Mouse (Mus musculus) hindbrain, embryonic 14.5 days (tissue): ENCODE measurements around the gene Tshz2. TPM values are rescaled to one million over a fixed set of nuclear protein-coding genes. Genes with fewer than 3 reads are reported as not detected.

Experiments used
- ATAC-seq: fragments of 200-750 bp; cut with Nextera tagmentation; 2 replicates; pipeline ENCODE4 v1.8.0; 2017; ENCODE audit warnings: moderate number of reproducible peaks, mild to moderate bottlenecking, moderate TSS enrichment, moderate library complexity; ENCODE audit not compliant: low FRiP score
- DNase-seq: peaks from one replicate; pipeline ENCODE4 v3.0.0-alpha.2; 2015; ENCODE audit warnings: low spot score
- H3K27ac ChIP-seq: fragments of 300-500 bp; sonication (generic); 2 replicates; pipeline ENCODE4 v1.5.1; 2014; ENCODE audit warnings: mild to moderate bottlenecking, moderate library complexity
- H3K27me3 ChIP-seq: fragments of 300-500 bp; sonication (generic); 2 replicates; pipeline ENCODE4 v1.6.1; 2014; ENCODE audit warnings: mild to moderate bottlenecking, low read length, mixed read lengths; ENCODE audit not compliant: control insufficient read depth, insufficient read depth
- H3K36me3 ChIP-seq: fragments of 300-500 bp; sonication (generic); replicated peaks from 2 replicates; pipeline ENCODE4 v1.6.1; 2014; ENCODE audit not compliant: control insufficient read depth, insufficient read depth
- H3K4me1 ChIP-seq: fragments of 300-500 bp; sonication (generic); replicated peaks from 2 replicates; pipeline ENCODE4 v1.6.1; 2014; ENCODE audit warnings: antibody characterized with exemption, low read length, mixed read lengths; ENCODE audit not compliant: control insufficient read depth, insufficient read depth
- H3K4me2 ChIP-seq: fragments of 300-500 bp; sonication (generic); replicated peaks from 2 replicates; pipeline ENCODE4 v1.6.1; 2014; ENCODE audit warnings: mild to moderate bottlenecking, moderate library complexity
- H3K4me3 ChIP-seq: fragments of 300-500 bp; sonication (generic); replicated peaks from 2 replicates; pipeline ENCODE4 v1.5.1; 2014; ENCODE audit warnings: mild to moderate bottlenecking, low read length
- H3K9ac ChIP-seq: fragments of 300-500 bp; sonication (generic); 2 replicates; pipeline ENCODE4 v1.6.1; 2014
- H3K9me3 ChIP-seq: fragments of 300-500 bp; sonication (generic); 2 replicates; pipeline ENCODE4 v1.6.1; 2016; ENCODE audit warnings: low read length; ENCODE audit not compliant: control insufficient read depth
- WGBS: fragments of 180-500 bp; shearing (Covaris S2); extraction: QIAGEN DNeasy Blood & Tissue Kit; methylation state at CpG from one replicate; pipeline ENCODE4 v1.1.7; 2014; 5-methylcytosine and 5-hydroxymethylcytosine counted together
- polyA plus RNA-seq: library from polyadenylated mRNA; unstranded; fragments of >200 nt; fragmentation: Nextera tagmentation; extraction: Ambion mirVana; gene quantifications from 2 replicates; pipeline ENCODE4 v1.2.1, GENCODE M21; 2014

Gene Tshz2
- polyA plus RNA-seq, 1 experiment from 2014 or later: 38.1 TPM

GRCm38 (mm10) chr2:170017302-170017701 is 384.5 kb downstream of the Tshz2 start:
- H3K36me3 ChIP-seq: no peaks in the 10 kb centered on the region
- H3K27ac ChIP-seq: no peak overlapping the region
- H3K4me1 ChIP-seq: peaks cover 5% of the 10 kb centered on the region; the same call in 1 of the 2 replicates
- H3K9me3 ChIP-seq: no peaks in the 10 kb centered on the region
- H3K9ac ChIP-seq: no peak overlapping the region
- H3K4me2 ChIP-seq: no peak overlapping the region
- no peak for ATAC-seq
- DNase-seq: no peak
- H3K4me3 ChIP-seq: no peak overlapping the region
- 30% methylated on average over 6 of the region's 6 CpGs for WGBS
- no peaks in the 10 kb centered on the region for H3K27me3 ChIP-seq

- Histone ChIP-seq H3K27me3 (no peaks in the 10 kb centered on the region), H3K4me2 (no peak overlapping the region), H3K4me1 (peaks cover 5% of the 10 kb centered on the region; the same call in 1 of the 2 replicates), H3K9ac (no peak overlapping the region), H3K36me3 (no peaks in the 10 kb centered on the region), H3K4me3 (no peak overlapping the region), H3K27ac (no peak overlapping the region), H3K9me3 (no peaks in the 10 kb centered on the region)
- WGBS: 67% methylated on average over 7 of the region's 7 CpGs
- DNase-seq (no peak), ATAC-seq (no peak)
Observed at GRCm38 (mm10) chr2:170017926-170018325, 385.1 kb downstream of the Tshz2 start.

DNA sequence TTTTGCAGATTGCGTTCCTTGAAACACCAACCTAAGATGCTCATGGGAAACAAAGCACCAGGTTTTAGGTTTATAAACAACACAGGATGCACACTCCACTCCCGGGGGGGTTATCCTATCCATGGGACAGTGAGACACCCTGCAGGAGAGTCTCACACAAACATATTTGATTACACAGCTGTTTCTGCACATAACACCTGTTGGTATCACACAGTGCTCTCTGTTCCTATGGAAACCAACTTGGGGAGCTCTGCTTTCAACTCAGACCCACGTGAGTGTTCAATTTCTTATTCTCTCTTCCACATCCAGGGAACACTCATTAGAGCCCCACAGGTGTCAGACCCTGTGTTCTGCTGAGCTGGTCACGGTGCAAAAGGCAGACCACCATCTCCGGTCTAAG is 390.1 kb downstream of the Tshz2 start:
- Histone ChIP-seq H3K36me3 (no peaks in the 10 kb centered on the region), H3K4me1 (no peaks in the 10 kb centered on the region), H3K9me3 (peaks cover 4% of the 10 kb centered on the region; the same call in 1 of the 2 replicates), H3K27me3 (no peaks in the 10 kb centered on the region), H3K27ac (no peak overlapping the region), H3K4me3 (no peak overlapping the region), H3K9ac (no peak overlapping the region), H3K4me2 (no peak overlapping the region)
- DNase-seq: no peak
- 77% methylated on average over 5 of the region's 5 CpGs for WGBS
- ATAC-seq: no peak

- ATAC-seq (no peak), DNase-seq (no peak)
- no peaks in the 10 kb centered on the region for H3K27me3 ChIP-seq
- H3K9ac ChIP-seq: no peak overlapping the region
- peaks cover 4% of the 10 kb centered on the region; the same call in 1 of the 2 replicates for H3K9me3 ChIP-seq
- H3K4me2 ChIP-seq: no peak overlapping the region
- WGBS: 67% methylated on average over 9 of the region's 9 CpGs
- no peaks in the 10 kb centered on the region; the same call in 1 of the 2 replicates for H3K4me1 ChIP-seq
- H3K27ac ChIP-seq: no peak overlapping the region
- H3K4me3 ChIP-seq: no peak overlapping the region
- no peaks in the 10 kb centered on the region for H3K36me3 ChIP-seq
Observed at GRCm38 (mm10) chr2:170023741-170024140, 390.9 kb downstream of the Tshz2 start.

DNA sequence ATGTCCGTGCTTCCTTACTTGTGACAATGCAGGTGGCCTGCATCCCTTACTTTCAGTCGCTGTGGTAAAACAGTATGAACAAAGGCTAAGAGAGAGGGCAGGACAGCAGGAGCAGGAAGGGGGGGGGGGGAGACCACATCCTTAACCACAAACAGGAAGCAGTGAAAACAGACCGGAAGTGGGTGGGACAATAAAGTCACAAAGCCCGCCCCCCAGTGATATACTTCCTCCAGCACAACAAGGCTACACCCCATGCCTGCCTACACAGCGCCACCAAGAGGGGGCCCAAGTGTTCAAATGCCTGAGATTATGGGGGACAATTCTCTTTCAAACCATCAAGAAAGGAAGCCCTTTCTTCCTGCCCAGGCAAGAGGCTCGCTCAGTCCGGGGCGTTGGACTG is 392.1 kb downstream of the Tshz2 start:
- H3K27ac ChIP-seq: no peak overlapping the region
- no peaks in the 10 kb centered on the region for H3K36me3 ChIP-seq
- H3K9ac ChIP-seq: no peak overlapping the region
- H3K9me3 ChIP-seq: peaks cover 4% of the 10 kb centered on the region; the same call in 1 of the 2 replicates
- no peak overlapping the region for H3K4me3 ChIP-seq
- DNase-seq: no peak
- no peaks in the 10 kb centered on the region; the same call in 1 of the 2 replicates for H3K4me1 ChIP-seq
- H3K4me2 ChIP-seq: no peak overlapping the region
- 91% methylated on average over 8 of the region's 8 CpGs for WGBS
- ATAC-seq: no peak
- H3K27me3 ChIP-seq: no peaks in the 10 kb centered on the region

- Histone ChIP-seq H3K27me3 (no peaks in the 10 kb centered on the region), H3K4me1 (no peaks in the 10 kb centered on the region; the same call in 1 of the 2 replicates), H3K36me3 (no peaks in the 10 kb centered on the region), H3K27ac (no peak overlapping the region), H3K9ac (no peak overlapping the region), H3K9me3 (peaks cover 4% of the 10 kb centered on the region; the same call in 1 of the 2 replicates), H3K4me2 (no peak overlapping the region), H3K4me3 (no peak overlapping the region)
- ATAC-seq (no peak), DNase-seq (no peak)
- WGBS: 93% methylated on average over 6 of the region's 6 CpGs
Observed at GRCm38 (mm10) chr2:170025896-170026295, 393.1 kb downstream of the Tshz2 start.

- ATAC-seq (no peak), DNase-seq (no peak)
- 89% methylated on average over 7 of the region's 7 CpGs for WGBS
- Histone ChIP-seq H3K27ac (no peak overlapping the region), H3K4me3 (no peak overlapping the region), H3K36me3 (no peaks in the 10 kb centered on the region), H3K4me1 (no peaks in the 10 kb centered on the region; the same call in 1 of the 2 replicates), H3K4me2 (no peak overlapping the region), H3K9ac (no peak overlapping the region), H3K9me3 (peaks cover 4% of the 10 kb centered on the region; the same call in 1 of the 2 replicates), H3K27me3 (no peaks in the 10 kb centered on the region)
Observed at GRCm38 (mm10) chr2:170027837-170028236, 395.0 kb downstream of the Tshz2 start.

DNA sequence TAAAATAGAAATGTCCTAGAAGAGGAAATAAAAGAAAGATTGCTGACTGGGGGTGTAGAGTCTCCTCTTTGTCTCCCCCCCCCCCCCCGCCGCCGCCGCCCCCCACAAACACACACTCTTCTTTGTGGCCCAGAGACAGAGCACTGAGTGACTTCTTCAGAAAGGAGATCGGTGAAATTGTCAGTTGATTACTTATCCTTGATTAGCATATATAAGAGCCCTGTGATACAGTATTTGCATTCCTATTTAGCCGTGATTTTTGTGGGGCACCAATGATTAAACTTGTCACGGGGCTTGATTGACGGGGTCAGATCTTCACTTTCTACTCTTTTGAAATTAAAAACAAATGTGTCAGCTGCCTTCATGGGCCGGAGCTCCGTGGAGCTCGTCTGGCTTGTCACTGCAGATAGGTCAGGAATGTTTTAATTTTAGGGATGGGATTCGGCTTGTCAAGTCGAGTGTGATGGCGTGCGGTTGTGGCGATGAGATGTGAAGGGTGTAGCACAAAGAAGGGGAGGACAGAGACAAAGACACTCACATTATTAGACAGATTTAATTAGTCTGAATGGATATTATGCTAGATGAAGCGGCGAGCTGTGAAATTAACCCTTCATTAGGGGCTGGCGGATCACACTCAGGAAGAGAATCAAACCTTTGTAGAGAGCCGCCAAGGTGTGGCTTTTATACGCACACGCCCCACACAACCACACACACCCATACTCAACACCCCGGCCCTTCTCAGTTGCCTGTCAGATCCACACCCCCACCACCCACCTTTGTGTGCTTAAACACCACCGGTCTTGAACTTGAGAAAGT is 395.9 kb downstream of the Tshz2 start:
- Histone ChIP-seq H3K9me3 (peaks cover 4% of the 10 kb centered on the region; the same call in 1 of the 2 replicates), H3K36me3 (no peaks in the 10 kb centered on the region), H3K4me3 (no peak overlapping the region), H3K27me3 (no peaks in the 10 kb centered on the region), H3K4me1 (no peaks in the 10 kb centered on the region; the same call in 1 of the 2 replicates), H3K9ac (no peak overlapping the region), H3K4me2 (peak overlapping the region; percentile 24), H3K27ac (peak overlapping the region; percentile 63)
- 39% methylated on average over 22 of the region's 24 CpGs for WGBS
- ATAC-seq (no peak; the same call in 1 of the 2 replicates), DNase-seq (no peak)

DNA sequence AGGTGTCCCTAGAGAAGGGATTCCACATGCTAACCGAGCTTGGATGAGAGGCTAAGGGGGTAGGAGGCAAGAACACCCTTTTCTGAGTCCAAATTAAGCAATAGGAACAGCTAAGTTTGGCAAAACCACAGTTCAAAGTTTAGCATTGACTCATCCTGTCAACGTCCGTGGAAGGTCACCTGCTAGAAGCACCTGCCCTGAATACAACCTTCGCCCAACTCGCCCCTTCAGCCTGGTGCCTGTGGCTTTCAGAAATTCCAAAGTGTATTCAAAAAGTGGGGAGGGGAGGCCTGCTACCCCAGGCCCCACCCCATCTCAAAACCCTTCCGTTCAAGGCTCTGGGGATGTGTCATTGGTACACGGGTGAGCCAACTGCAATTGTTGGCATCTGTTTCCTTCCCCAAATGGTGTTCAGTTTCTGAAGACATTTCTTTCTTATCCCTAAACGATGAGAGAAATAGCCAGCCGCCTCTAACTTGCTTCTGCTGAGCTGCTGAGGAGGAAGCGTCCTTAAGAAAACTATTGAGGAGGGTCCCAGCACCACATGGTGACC is 396.6 kb downstream of the Tshz2 start:
- Histone ChIP-seq H3K9ac (no peak overlapping the region), H3K36me3 (no peaks in the 10 kb centered on the region), H3K4me3 (no peak overlapping the region), H3K27ac (peak overlapping the region; percentile 63), H3K27me3 (no peaks in the 10 kb centered on the region), H3K4me2 (no peak overlapping the region), H3K9me3 (peaks cover 4% of the 10 kb centered on the region; the same call in 1 of the 2 replicates), H3K4me1 (no peaks in the 10 kb centered on the region; the same call in 1 of the 2 replicates)
- ATAC-seq (no peak), DNase-seq (no peak)
- WGBS: 72% methylated on average over 10 of the region's 10 CpGs
